Mouse (Mus musculus) left cerebral cortex, adult 18-20 months (tissue): ENCODE data around the gene Fndc10. TPM values are rescaled to one million over a fixed set of nuclear protein-coding genes. Genes with fewer than 3 reads are reported as not detected.
"Not testable (repeated sequence)": the region's sequence is repeated elsewhere in the genome, so short reads cannot be mapped to it uniquely, and the experiment has no call there.

Source experiments
- DNase-seq, 2 experiments: peaks; one replicate each; pipeline ENCODE4 v3.0.0; 2021 to 2022; ENCODE audit warnings: low spot score in 2 of 2, mixed read lengths in 1 of 2
- long read RNA-seq, 2 experiments: library from polyadenylated mRNA; stranded (forward); transcript quantifications; one replicate each; pipeline ENCODE4 v2.0.0; 2021
- total RNA-seq, 2 experiments: library from RNA; stranded (reverse); gene quantifications; 2 replicates each; pipeline ENCODE4 v1.2.3; 2021

Fndc10 gene
- 10 to 100 TPM; 27.8 to 32.8 TPM for total RNA-seq
- long read RNA-seq, experiment 1, transcript Fndc10-201 (1 exons, 2,140 nt): major isoform, 10 of 14 reads
- long read RNA-seq, experiment 1, partial matches to known transcripts: 0 of 14 reads
- long read RNA-seq, experiment 1, other reads (novel, unspliced or antisense): 4 of 14 reads
- long read RNA-seq, experiment 2, transcript Fndc10-201 (1 exons, 2,140 nt): major isoform, 10 of 14 reads
- long read RNA-seq, experiment 2, partial matches to known transcripts: 3 of 14 reads
- long read RNA-seq, experiment 2, other reads (novel, unspliced or antisense): 1 of 14 reads

- DNase-seq: peak in 1 of 2 experiments; percentile 78
Measured at GRCm38 (mm10) chr4:155694111-155694481, at the start of gene Fndc10. TSS of gene Fndc10 (plus strand) at chr4:155694342.

GRCm38 (mm10) chr4:155645308-155645707 is 48.8 kb upstream of the Fndc10 start, which contains the start of gene Gm10563:
TSS of gene Gm10563 (minus strand) at chr4:155645408.
- not testable (repeated sequence) for DNase-seq

- DNase-seq: no peak
Measured at GRCm38 (mm10) chr4:155645721-155646120, 48.4 kb upstream of the Fndc10 start.

GRCm38 (mm10) chr4:155649355-155649754 is 44.8 kb upstream of the Fndc10 start:
- no peak for DNase-seq

GRCm38 (mm10) chr4:155651553-155652269 is 42.4 kb upstream of the Fndc10 start:
- no peak for DNase-seq

GRCm38 (mm10) chr4:155652283-155653085 is 41.7 kb upstream of the Fndc10 start:
- DNase-seq: no peak

GRCm38 (mm10) chr4:155653086-155653450 is 41.1 kb upstream of the Fndc10 start, which contains the start of gene Mmp23:
TSS of gene Mmp23 (minus strand) at chr4:155653384.
- DNase-seq: no peak

- no peak for DNase-seq
Measured at GRCm38 (mm10) chr4:155653451-155654182, 40.5 kb upstream of the Fndc10 start.

GRCm38 (mm10) chr4:155654183-155654455 is 40.0 kb upstream of the Fndc10 start:
- no peak for DNase-seq

- no peak for DNase-seq
Measured at GRCm38 (mm10) chr4:155654456-155655298, 39.5 kb upstream of the Fndc10 start.

GRCm38 (mm10) chr4:155656214-155656751 is 37.9 kb upstream of the Fndc10 start:
- no peak for DNase-seq

- no peak for DNase-seq
Measured at GRCm38 (mm10) chr4:155658961-155659360, 35.2 kb upstream of the Fndc10 start.

- no peak for DNase-seq
Measured at GRCm38 (mm10) chr4:155660641-155661040, 33.5 kb upstream of the Fndc10 start.

GRCm38 (mm10) chr4:155666903-155667302 is 27.2 kb upstream of the Fndc10 start:
- no peak for DNase-seq

GRCm38 (mm10) chr4:155668689-155669597 is 25.2 kb upstream of the Fndc10 start, which contains the start of gene Mib2:
TSS of gene Mib2 (minus strand) at chr4:155669198.
- DNase-seq: peak; percentile 97

- no peak for DNase-seq
Measured at GRCm38 (mm10) chr4:155669598-155670075, 24.5 kb upstream of the Fndc10 start.

GRCm38 (mm10) chr4:155670236-155670635 is 23.9 kb upstream of the Fndc10 start:
- DNase-seq: not testable (repeated sequence)

- no peak for DNase-seq
Measured at GRCm38 (mm10) chr4:155672082-155672481, 22.1 kb upstream of the Fndc10 start.

GRCm38 (mm10) chr4:155675991-155676390 is 18.2 kb upstream of the Fndc10 start:
- DNase-seq: no peak
